Mouse (Mus musculus) lung, adult 2 months (tissue): ENCODE results near the gene Armc5. TPM values are rescaled to one million over a fixed set of nuclear protein-coding genes. Genes with fewer than 3 reads are reported as not detected.

Experiments
- DNase-seq: peaks from one replicate; pipeline ENCODE4 v3.0.0; 2022
- H3K4me1 ChIP-seq: fragments of 200-500 bp; 2 replicates; pipeline ENCODE4 v1.6.1; 2011; ENCODE audit warnings: low read length; ENCODE audit not compliant: control insufficient read depth, insufficient read depth
- H3K4me3 ChIP-seq: fragments of 200-500 bp; replicated peaks from 2 replicates; pipeline ENCODE3; 2011; ENCODE audit warnings: low read depth, mild to moderate bottlenecking, control low read depth, low read length; ENCODE audit errors: extremely low read depth
- CTCF ChIP-seq: fragments of 200-500 bp; IDR thresholded peaks from 2 replicates; pipeline ENCODE4 v1.5.1; 2011; ENCODE audit warnings: mild to moderate bottlenecking, low read length, control low read depth; ENCODE audit not compliant: insufficient read depth
- POLR2A ChIP-seq: fragments of 200-500 bp; IDR thresholded peaks from 2 replicates; pipeline ENCODE4 v1.6.1; 2011; ENCODE audit warnings: low read depth, mild to moderate bottlenecking, control low read depth, low read length, borderline replicate concordance; ENCODE audit errors: extremely low read depth
- WGBS: fragments of 180-500 bp; shearing (Covaris S2); methylation state at CpG from one replicate; pipeline ENCODE4 v1.1.7; 2018; 5-methylcytosine and 5-hydroxymethylcytosine counted together
- polyA plus RNA-seq: library from polyadenylated mRNA; depleted of rRNA; stranded (reverse); fragments of >200 nt; gene quantifications from 2 replicates; pipeline ENCODE4 v1.2.3, GENCODE M21; 2012

The Armc5 gene
- polyA plus RNA-seq, 1 experiment: 41.3 TPM

- TF ChIP-seq POLR2A (no peak), CTCF (no peak)
- DNase-seq: no peak
- 78% methylated on average over 2 of the region's 2 CpGs for WGBS
- Histone ChIP-seq H3K4me3 (no peak overlapping the region), H3K4me1 (no peaks in the 10 kb centered on the region)
Observed at GRCm38 (mm10) chr7:128234796-128235195, 2.3 kb upstream of the Armc5 start.

GRCm38 (mm10) chr7:128235481-128235880 is 1.7 kb upstream of the Armc5 start:
- WGBS: 70% methylated on average over 1 of the region's 1 CpGs
- Histone ChIP-seq H3K4me3 (no peak overlapping the region), H3K4me1 (no peaks in the 10 kb centered on the region)
- DNase-seq: no peak
- TF ChIP-seq POLR2A: no peak

- Histone ChIP-seq H3K4me1 (no peaks in the 10 kb centered on the region), H3K4me3 (no peak overlapping the region)
- TF ChIP-seq CTCF (no peak), POLR2A (no peak)
- WGBS: 91% methylated on average over 13 of the region's 13 CpGs
- DNase-seq: no peak
Observed at GRCm38 (mm10) chr7:128236426-128236825, 716 bp upstream of the Armc5 start.

GRCm38 (mm10) chr7:128237593-128237926 is 418 bp downstream of the Armc5 start:
- WGBS: under 1% methylated on average over 25 of the region's 25 CpGs

GRCm38 (mm10) chr7:128237927-128238778 is 1.0 kb downstream of the Armc5 start, which contains the start of gene 9130023H24Rik:
Gene 9130023H24Rik, minus strand, starts transcription at chr7:128238031.
- under 1% methylated on average over 71 of the region's 72 CpGs for WGBS
- H3K4me3 ChIP-seq: peak within 1 kb of the TSS; percentile 85

More at GRCm38 (mm10) chr7:128237593-128237926, 418 bp downstream of the Armc5 start:
- Histone ChIP-seq H3K4me1 (no peaks in the 10 kb centered on the region), H3K4me3 (peak overlapping the region; percentile 85)
- no peak for DNase-seq
- TF ChIP-seq POLR2A (no peak), CTCF (no peak)

GRCm38 (mm10) chr7:128238991-128239390 is 1.8 kb downstream of the Armc5 start:
- H3K4me1 ChIP-seq: no peaks in the 10 kb centered on the region
- WGBS: 12% methylated on average over 4 of the region's 4 CpGs
- TF ChIP-seq CTCF: 0 out of 2 replicates have a peak, but pooled peaks have one; percentile 5
- no peak for TF ChIP-seq POLR2A
- no peak overlapping the region for H3K4me3 ChIP-seq
- DNase-seq: no peak

More at GRCm38 (mm10) chr7:128237927-128238778, 1.0 kb downstream of the Armc5 start, which contains the start of gene 9130023H24Rik:
- DNase-seq: peak; percentile 100
- TF ChIP-seq POLR2A (peak; percentile 66), CTCF (no peak)
- no peaks in the 10 kb centered on the region for H3K4me1 ChIP-seq

- DNase-seq: no peak
- Histone ChIP-seq H3K4me3 (no peak overlapping the region), H3K4me1 (no peaks in the 10 kb centered on the region)
- TF ChIP-seq POLR2A (no peak), CTCF (no peak)
- WGBS: 94% methylated on average over 27 of the region's 27 CpGs
Observed at GRCm38 (mm10) chr7:128240131-128240784, 3.1 kb downstream of the Armc5 start.

GRCm38 (mm10) chr7:128242331-128242730 is 5.2 kb downstream of the Armc5 start:
- H3K4me1 ChIP-seq: peaks cover 3% of the 10 kb centered on the region; the same call in 1 of the 2 replicates
- WGBS: 97% methylated on average over 16 of the region's 16 CpGs
- DNase-seq: no peak
- no peak overlapping the region for H3K4me3 ChIP-seq
- TF ChIP-seq POLR2A (no peak), CTCF (no peak)

GRCm38 (mm10) chr7:128243921-128244320 is 6.8 kb downstream of the Armc5 start:
- 56% methylated on average over 10 of the region's 10 CpGs for WGBS
- DNase-seq: no peak
- TF ChIP-seq CTCF: no peak
- peak; percentile 58; the same call in 1 of the 2 replicates for TF ChIP-seq POLR2A
- Histone ChIP-seq H3K4me3 (peak overlapping the region; percentile 10), H3K4me1 (peaks cover 8% of the 10 kb centered on the region)

GRCm38 (mm10) chr7:128244410-128245025 is 7.4 kb downstream of the Armc5 start:
- Histone ChIP-seq H3K4me1 (peaks cover 8% of the 10 kb centered on the region), H3K4me3 (peak overlapping the region; percentile 10)
- DNase-seq: no peak
- WGBS: 93% methylated on average over 18 of the region's 18 CpGs
- TF ChIP-seq POLR2A (no peak), CTCF (no peak)
